Mouse (Mus musculus) kidney, embryonic 16.5 days (tissue): ENCODE measurements around the gene Mael. TPM values are rescaled to one million over a fixed set of nuclear protein-coding genes. Genes with fewer than 3 reads are reported as not detected.

Experiments
- ATAC-seq: fragments of 200-750 bp; cut with Nextera tagmentation; 2 replicates; pipeline ENCODE4 v1.8.0; 2017; ENCODE audit warnings: moderate TSS enrichment; ENCODE audit not compliant: low FRiP score, low TSS enrichment
- H3K27ac ChIP-seq: fragments of 300-500 bp; sonication (generic); 2 replicates; pipeline ENCODE4 v1.5.1; 2014; ENCODE audit warnings: low read length
- H3K27me3 ChIP-seq: fragments of 300-500 bp; sonication (generic); 2 replicates; pipeline ENCODE4 v1.6.1; 2014; ENCODE audit warnings: low read length, control low read depth, mixed read lengths; ENCODE audit not compliant: insufficient read depth
- H3K36me3 ChIP-seq: fragments of 300-500 bp; sonication (generic); 2 replicates; pipeline ENCODE4 v1.6.1; 2014; ENCODE audit warnings: low read length, control low read depth, mixed read lengths; ENCODE audit not compliant: insufficient read depth
- H3K4me1 ChIP-seq: fragments of 300-500 bp; sonication (generic); 2 replicates; pipeline ENCODE4 v1.6.1; 2014; ENCODE audit warnings: low read length, control low read depth, mixed read lengths; ENCODE audit not compliant: insufficient read depth
- H3K4me2 ChIP-seq: fragments of 300-500 bp; sonication (generic); replicated peaks from 2 replicates; pipeline ENCODE4 v1.6.1; 2014; ENCODE audit warnings: low read depth, low read length
- H3K4me3 ChIP-seq: fragments of 300-500 bp; sonication (generic); 2 replicates; pipeline ENCODE4 v1.5.1; 2014; ENCODE audit warnings: mild to moderate bottlenecking, low read length
- H3K9ac ChIP-seq: fragments of 300-500 bp; sonication (generic); replicated peaks from 2 replicates; pipeline ENCODE4 v1.6.1; 2014; ENCODE audit warnings: low read length
- H3K9me3 ChIP-seq: fragments of 300-500 bp; sonication (generic); 2 replicates; pipeline ENCODE4 v1.6.1; 2016; ENCODE audit warnings: low read length, control low read depth
- WGBS: fragments of 180-500 bp; shearing (Covaris S2); extraction: QIAGEN DNeasy Blood & Tissue Kit; methylation state at CpG from one replicate; pipeline ENCODE4 v1.1.7; 2014; 5-methylcytosine and 5-hydroxymethylcytosine counted together
- polyA plus RNA-seq: library from polyadenylated mRNA; unstranded; fragments of >200 nt; fragmentation: Nextera tagmentation; extraction: Ambion mirVana; gene quantifications from 2 replicates; pipeline ENCODE4 v1.2.1, GENCODE M21; 2015

Mael gene
- 0.42 TPM in 1 of 2 replicates, not detected in the other for polyA plus RNA-seq

GRCm38 (mm10) chr1:166238315-166238969 lies at the start of gene Mael:
TSS of gene Mael (minus strand) at chr1:166238747.
- Histone ChIP-seq H3K9me3 (peaks cover 5% of the 10 kb centered on the region; the same call in 1 of the 2 replicates), H3K4me1 (no peaks in the 10 kb centered on the region), H3K36me3 (no peaks in the 10 kb centered on the region), H3K4me2 (no peak within 1 kb of the TSS), H3K27ac (no peak within 1 kb of the TSS), H3K27me3 (no peaks in the 10 kb centered on the region), H3K9ac (no peak within 1 kb of the TSS), H3K4me3 (no peak within 1 kb of the TSS)
- ATAC-seq = no peak
- WGBS = 87% methylated on average over 49 of the region's 53 CpGs

- H3K36me3 ChIP-seq = no peaks in the 10 kb centered on the region
- H3K9me3 ChIP-seq = no peaks in the 10 kb centered on the region
- WGBS = 82% methylated on average over 9 of the region's 9 CpGs
- no peak for ATAC-seq
- H3K27me3 ChIP-seq = no peaks in the 10 kb centered on the region
- H3K4me3 ChIP-seq = no peak overlapping the region
- no peak overlapping the region for H3K9ac ChIP-seq
- H3K27ac ChIP-seq = no peak overlapping the region
- H3K4me1 ChIP-seq = peaks cover 10% of the 10 kb centered on the region
- no peak overlapping the region for H3K4me2 ChIP-seq
These were observed 47.7 kb upstream of the Mael start for GRCm38 (mm10) chr1:166286231-166286630.

DNA sequence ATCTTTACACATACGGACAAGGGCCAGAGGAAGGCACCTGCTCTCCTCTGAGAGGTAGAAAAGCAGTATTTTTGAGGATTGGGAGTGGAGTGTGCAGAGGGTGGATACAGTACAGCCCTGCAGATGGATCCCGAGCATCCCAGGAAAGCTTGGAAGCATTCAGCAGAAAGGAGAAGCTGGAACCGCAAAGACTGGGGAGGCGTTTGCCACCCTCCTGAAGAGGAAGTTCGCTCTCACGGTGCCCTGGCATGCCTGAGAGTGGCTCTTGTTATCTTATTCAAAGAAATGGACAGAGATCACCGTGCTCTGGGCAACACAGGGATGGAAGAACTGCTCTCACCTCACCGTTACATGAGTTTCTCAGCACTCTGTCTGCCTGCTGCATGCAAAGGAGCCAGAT lies 45.8 kb upstream of the Mael start:
- no peaks in the 10 kb centered on the region for H3K27me3 ChIP-seq
- no peak overlapping the region for H3K9ac ChIP-seq
- H3K4me2 ChIP-seq = no peak overlapping the region
- H3K36me3 ChIP-seq = no peaks in the 10 kb centered on the region
- no peak for ATAC-seq
- H3K9me3 ChIP-seq = no peaks in the 10 kb centered on the region
- H3K4me1 ChIP-seq = peaks cover 20% of the 10 kb centered on the region
- H3K27ac ChIP-seq = no peak overlapping the region
- no peak overlapping the region for H3K4me3 ChIP-seq
- WGBS = 73% methylated on average over 8 of the region's 8 CpGs

DNA sequence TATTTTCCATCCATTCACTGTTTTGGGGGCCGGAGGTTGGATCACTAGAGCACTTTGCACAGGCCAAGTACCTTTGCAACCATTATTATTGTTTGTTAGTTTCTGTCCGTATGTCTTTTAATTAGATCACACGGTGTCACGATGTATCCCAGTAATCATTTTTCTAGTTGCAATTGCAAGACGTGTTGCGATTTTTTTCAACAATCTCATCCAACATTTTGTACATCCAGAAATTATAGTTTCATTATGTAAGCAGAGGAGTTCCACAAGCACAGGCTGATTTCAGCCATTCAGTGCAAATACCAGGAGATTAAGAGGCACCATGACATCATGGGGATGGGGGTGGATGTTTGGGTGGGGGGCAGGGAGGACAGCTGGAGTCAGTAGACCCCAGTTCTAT lies 44.9 kb upstream of the Mael start:
- Histone ChIP-seq H3K27me3 (no peaks in the 10 kb centered on the region; the same call in 1 of the 2 replicates), H3K9me3 (no peaks in the 10 kb centered on the region), H3K4me1 (peaks cover 20% of the 10 kb centered on the region), H3K4me2 (no peak overlapping the region), H3K27ac (no peak overlapping the region), H3K9ac (no peak overlapping the region), H3K36me3 (no peaks in the 10 kb centered on the region), H3K4me3 (no peak overlapping the region)
- WGBS = 89% methylated on average over 6 of the region's 6 CpGs
- no peak for ATAC-seq

GRCm38 (mm10) chr1:166282597-166283210 lies 44.2 kb upstream of the Mael start:
- peak overlapping the region; percentile 32 for H3K4me3 ChIP-seq
- no peaks in the 10 kb centered on the region for H3K36me3 ChIP-seq
- H3K9me3 ChIP-seq = no peaks in the 10 kb centered on the region
- peaks cover 20% of the 10 kb centered on the region for H3K4me1 ChIP-seq
- 0 out of 2 replicates have a peak overlapping the region, but pooled peaks have one; percentile 17 for H3K9ac ChIP-seq
- H3K27me3 ChIP-seq = no peaks in the 10 kb centered on the region; the same call in 1 of the 2 replicates
- WGBS = 5% methylated on average over 22 of the region's 22 CpGs
- no peak overlapping the region for H3K27ac ChIP-seq
- peak; percentile 97 for ATAC-seq
- peak overlapping the region; percentile 54 for H3K4me2 ChIP-seq

DNA sequence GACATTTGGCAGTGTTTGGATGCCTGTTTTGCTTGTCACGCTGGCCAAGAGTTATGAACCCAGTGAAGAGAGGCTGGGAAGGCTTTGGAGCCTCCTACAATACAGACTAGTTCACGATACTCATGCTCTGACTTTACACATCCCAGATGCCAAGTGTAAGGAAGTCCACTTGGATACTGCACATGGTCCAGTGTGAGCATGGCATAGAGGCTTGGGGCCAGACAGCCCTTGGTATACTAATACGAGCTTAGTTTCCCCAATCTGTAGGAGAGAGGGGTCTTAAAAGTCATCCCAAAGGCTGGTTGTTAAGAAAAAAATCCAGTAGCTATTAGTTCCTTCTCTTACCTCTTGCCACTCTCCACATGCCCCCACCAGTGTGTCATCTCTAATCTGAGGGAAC lies 43.3 kb upstream of the Mael start:
- Histone ChIP-seq H3K4me3 (no peak overlapping the region), H3K9me3 (no peaks in the 10 kb centered on the region), H3K27me3 (no peaks in the 10 kb centered on the region; the same call in 1 of the 2 replicates), H3K4me2 (no peak overlapping the region), H3K27ac (no peak overlapping the region), H3K4me1 (peaks cover 20% of the 10 kb centered on the region), H3K36me3 (no peaks in the 10 kb centered on the region), H3K9ac (no peak overlapping the region)
- WGBS = 58% methylated on average over 3 of the region's 3 CpGs
- no peak for ATAC-seq

- H3K9me3 ChIP-seq = no peaks in the 10 kb centered on the region
- no peak for ATAC-seq
- no peaks in the 10 kb centered on the region for H3K36me3 ChIP-seq
- H3K4me1 ChIP-seq = peaks cover 20% of the 10 kb centered on the region
- no peak overlapping the region for H3K4me3 ChIP-seq
- 61% methylated on average over 1 of the region's 1 CpGs for WGBS
- H3K4me2 ChIP-seq = no peak overlapping the region
- H3K9ac ChIP-seq = no peak overlapping the region
- no peak overlapping the region for H3K27ac ChIP-seq
- H3K27me3 ChIP-seq = no peaks in the 10 kb centered on the region; the same call in 1 of the 2 replicates
These were observed 42.7 kb upstream of the Mael start for GRCm38 (mm10) chr1:166281287-166281686.

DNA sequence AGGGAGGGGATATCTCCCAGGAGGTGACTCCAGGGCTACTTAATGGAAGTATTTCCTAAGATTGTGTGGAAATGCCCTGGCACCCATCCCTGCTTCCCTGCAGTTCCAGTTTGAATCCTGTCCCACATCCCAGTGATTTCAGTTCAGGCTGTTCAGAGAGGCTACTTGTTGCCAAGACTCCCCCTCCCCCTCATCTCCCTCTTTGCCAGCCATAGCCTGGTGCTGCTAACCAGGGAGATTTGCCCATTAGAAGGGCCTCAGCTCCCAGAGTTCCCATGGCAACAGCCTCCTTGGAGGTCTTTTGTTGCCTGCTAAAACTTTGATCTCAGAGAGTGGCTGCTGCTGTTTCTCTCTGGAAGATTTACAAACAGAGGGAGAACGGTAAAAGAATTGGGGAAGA lies 42.0 kb upstream of the Mael start:
- no peak overlapping the region for H3K4me2 ChIP-seq
- ATAC-seq = 0 out of 2 replicates have a peak, but pooled peaks have one; percentile 24
- no peak overlapping the region for H3K9ac ChIP-seq
- no peaks in the 10 kb centered on the region for H3K36me3 ChIP-seq
- no peaks in the 10 kb centered on the region for H3K9me3 ChIP-seq
- H3K4me1 ChIP-seq = peaks cover 20% of the 10 kb centered on the region
- no peaks in the 10 kb centered on the region; the same call in 1 of the 2 replicates for H3K27me3 ChIP-seq
- no peak overlapping the region for H3K4me3 ChIP-seq
- H3K27ac ChIP-seq = no peak overlapping the region
- 0% methylated on average over 1 of the region's 1 CpGs for WGBS

DNA sequence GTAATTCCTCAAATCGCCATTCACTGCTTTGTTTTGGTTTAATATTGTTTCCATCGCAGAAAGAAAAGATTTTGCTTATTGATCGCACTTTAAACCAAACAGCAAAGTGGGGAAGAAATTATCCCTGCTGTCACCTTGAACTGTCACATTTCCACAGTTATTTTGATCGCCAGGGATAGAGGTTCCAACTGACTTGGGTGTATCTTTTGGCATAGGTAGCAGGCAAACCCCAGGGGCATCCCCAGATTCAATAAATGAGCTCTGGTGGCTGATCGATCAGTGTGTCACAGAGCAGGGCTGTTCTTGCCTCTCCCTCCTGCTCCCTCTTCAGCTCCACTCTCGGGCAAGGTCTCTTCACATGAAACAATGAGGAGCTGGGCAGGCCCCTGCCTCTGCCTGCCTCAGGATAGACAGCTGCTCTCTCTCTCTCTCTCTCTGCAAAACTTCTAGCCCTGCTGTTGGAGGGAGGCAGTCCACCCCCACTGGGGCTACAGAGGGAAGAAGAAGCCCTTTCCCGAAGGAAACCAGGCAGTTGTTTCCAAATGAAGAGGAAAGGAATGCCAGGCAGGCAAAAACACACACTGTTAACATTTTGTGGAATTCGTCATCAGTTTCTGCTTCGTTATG lies 41.1 kb upstream of the Mael start:
- Histone ChIP-seq H3K27me3 (no peaks in the 10 kb centered on the region; the same call in 1 of the 2 replicates), H3K27ac (no peak overlapping the region), H3K4me3 (no peak overlapping the region), H3K36me3 (no peaks in the 10 kb centered on the region), H3K9me3 (no peaks in the 10 kb centered on the region), H3K4me2 (no peak overlapping the region), H3K9ac (no peak overlapping the region), H3K4me1 (peaks cover 20% of the 10 kb centered on the region)
- ATAC-seq = no peak
- WGBS = 55% methylated on average over 9 of the region's 9 CpGs

DNA sequence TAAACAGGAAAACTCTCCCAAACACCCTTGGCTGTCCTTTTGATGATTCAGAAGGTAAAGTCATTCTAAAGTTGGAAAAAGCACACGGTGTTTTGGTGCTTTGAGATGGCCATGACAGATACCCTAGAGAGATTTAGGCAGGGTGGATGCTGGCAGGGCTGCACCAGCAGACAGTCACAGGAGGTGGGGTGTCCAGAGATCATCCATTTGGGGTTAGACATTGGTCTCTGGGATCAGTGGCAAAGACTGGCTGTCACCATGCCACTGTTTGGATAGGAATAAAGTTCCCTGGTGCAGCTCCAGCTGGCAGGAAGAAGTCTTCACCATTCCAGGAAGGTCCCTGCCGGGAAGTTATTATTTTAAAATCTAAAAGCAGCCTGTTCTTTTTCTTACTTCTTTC lies 40.2 kb upstream of the Mael start:
- Histone ChIP-seq H3K4me3 (no peak overlapping the region), H3K36me3 (no peaks in the 10 kb centered on the region), H3K9me3 (no peaks in the 10 kb centered on the region), H3K27ac (no peak overlapping the region), H3K27me3 (no peaks in the 10 kb centered on the region; the same call in 1 of the 2 replicates), H3K4me2 (no peak overlapping the region), H3K4me1 (peaks cover 20% of the 10 kb centered on the region), H3K9ac (no peak overlapping the region)
- WGBS = 36% methylated on average over 2 of the region's 2 CpGs
- no peak for ATAC-seq
